Mouse (Mus musculus) lung, adult 2 months (tissue): Measurements from ENCODE around the gene Prc1.

Experiments
- CTCF ChIP-seq: fragments of 200-500 bp; IDR thresholded peaks from 2 replicates; pipeline ENCODE4 v1.5.1; 2011; ENCODE audit warnings: mild to moderate bottlenecking, low read length, control low read depth; ENCODE audit not compliant: insufficient read depth
- POLR2A ChIP-seq: fragments of 200-500 bp; IDR thresholded peaks from 2 replicates; pipeline ENCODE4 v1.6.1; 2011; ENCODE audit warnings: low read depth, mild to moderate bottlenecking, control low read depth, low read length, borderline replicate concordance; ENCODE audit errors: extremely low read depth

DNA sequence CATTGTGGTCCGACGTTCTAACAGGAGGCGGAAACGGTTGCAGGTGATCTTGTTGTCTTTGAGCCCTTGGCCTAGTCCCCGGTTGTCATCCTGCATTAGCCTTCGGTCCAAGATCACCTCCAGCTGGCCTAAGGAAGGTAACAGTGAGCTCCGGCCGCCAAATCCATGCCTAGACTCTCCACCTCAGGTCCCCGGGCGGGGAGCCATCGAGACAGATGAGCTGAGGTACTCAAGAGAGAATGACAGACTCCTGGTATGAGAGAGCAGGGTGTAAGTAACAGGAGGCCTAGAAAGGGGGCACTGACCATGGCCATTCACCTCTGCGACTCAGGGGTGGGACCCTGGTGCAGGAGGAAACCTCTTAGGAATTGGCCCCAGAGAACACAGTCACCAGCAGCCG, 62.1 kb downstream of the Prc1 start:
- TF ChIP-seq CTCF (no peak), POLR2A (no peak)
